Mouse (Mus musculus) small intestine, adult 10 weeks (tissue): ENCODE data around the gene Ptch1. TPM values are rescaled to one million over a fixed set of nuclear protein-coding genes. Genes with fewer than 3 reads are reported as not detected.

Experiments used
- polyA plus RNA-seq: library from polyadenylated mRNA; stranded (reverse); fragments of 350-450 nt; fragmentation: Illumina TruSeq; extraction: RNeasy Lipid Tissue Mini Kit (QIAGEN cat#74804); gene quantifications from one replicate; pipeline ENCODE4 v1.2.3, GENCODE M21; 2014; ENCODE audit warnings: low replicate concordance

The Ptch1 gene
- polyA plus RNA-seq: 19.9 TPM

DNA sequence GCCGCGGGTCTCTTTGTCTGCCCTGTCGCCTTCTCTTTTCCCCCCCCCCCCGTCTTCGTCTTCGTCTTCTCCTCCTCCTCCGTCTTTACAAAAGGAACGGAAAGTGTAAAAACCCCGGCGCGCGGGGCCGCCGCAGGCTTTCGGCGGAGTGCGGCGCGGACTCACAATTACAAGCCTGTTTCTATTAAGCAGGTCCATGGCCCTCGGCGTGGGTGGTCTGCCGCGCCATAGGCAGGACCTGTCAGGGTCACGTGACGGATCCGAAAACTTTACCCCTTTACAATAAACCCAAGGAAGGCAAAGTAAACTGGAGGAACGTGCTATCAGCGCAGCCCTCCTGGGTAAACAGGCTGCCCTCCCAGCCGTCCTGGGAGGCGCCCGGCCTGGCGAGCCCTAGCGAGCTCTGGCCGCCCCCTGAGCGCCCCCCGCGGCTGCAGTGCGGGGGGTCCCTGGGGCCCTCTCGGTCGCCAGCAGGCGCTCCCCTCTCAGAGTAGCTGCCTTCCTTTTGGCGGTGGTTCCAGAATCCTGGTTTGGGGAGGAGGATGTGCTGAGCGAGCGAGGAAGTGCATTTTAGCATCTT is at the start of gene Ptch1:
Gene Ptch1 (minus strand): TSS at position 343 of the 580 bp plus-strand sequence.

DNA sequence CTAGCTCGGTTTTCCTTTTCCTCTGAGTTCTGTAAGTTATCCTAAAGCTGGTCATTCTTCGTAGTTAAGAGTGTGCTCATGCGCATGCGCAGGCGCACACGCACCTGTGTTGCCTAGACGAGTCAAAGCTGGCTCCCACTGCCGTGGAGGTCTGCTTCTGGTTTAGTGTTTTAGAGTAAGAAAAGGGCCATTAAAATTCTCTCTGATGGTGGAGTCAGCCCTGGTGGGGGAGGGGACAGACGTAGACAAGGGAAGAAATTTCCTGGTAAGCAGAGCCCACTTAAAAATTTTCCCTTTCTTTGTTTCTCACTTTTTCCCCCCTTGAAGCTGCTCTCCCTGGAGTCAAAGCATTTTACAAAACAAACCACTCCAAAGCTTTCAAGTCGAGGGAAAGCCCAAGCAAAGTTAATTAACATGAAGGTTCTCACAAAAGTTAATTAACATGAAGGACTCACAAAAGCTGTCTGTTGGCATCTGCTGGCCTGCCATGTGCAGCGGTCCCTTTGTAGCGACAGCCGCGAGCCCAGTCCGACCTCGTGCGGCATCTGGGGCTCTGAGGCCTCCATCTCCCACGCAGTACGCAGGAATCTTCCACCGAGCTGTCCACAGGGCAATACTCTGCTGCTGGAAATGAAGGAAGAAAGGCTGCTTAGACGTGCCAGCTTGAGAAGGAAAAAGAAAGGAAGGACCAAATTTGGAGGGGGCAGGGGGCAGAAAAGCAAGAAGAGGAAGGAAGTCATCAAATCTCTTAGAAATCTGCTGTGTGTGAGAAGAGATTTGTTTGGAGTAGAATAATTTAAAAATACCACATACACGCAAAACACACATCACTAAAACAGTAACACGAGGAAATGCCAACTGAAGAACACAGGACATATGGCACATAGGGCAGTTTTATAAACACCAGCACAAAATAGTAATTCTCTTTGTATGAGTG is 76.5 kb downstream of the Ptch1 start, which contains the start of gene Fancc:
Gene Fancc (minus strand): TSS at position 633 of the 937 bp plus-strand sequence.

Other genes starting within 250 kb of the Ptch1 start
- 7.4 TPM for gene Fancc, start 76.3 kb downstream of the Ptch1 start, polyA plus RNA-seq
- gene Ercc6l2, start 241.6 kb upstream of the Ptch1 start, polyA plus RNA-seq: 27.4 TPM